Mouse (Mus musculus): ENCODE data around the gene Cnr2. TPM values are rescaled to one million over a fixed set of nuclear protein-coding genes. Genes with fewer than 3 reads are reported as not detected.

The Cnr2 gene
- total and polyA plus RNA-seq, 3 experiments, result 6.8 to 10.2 TPM; not detected in 1

DNA sequence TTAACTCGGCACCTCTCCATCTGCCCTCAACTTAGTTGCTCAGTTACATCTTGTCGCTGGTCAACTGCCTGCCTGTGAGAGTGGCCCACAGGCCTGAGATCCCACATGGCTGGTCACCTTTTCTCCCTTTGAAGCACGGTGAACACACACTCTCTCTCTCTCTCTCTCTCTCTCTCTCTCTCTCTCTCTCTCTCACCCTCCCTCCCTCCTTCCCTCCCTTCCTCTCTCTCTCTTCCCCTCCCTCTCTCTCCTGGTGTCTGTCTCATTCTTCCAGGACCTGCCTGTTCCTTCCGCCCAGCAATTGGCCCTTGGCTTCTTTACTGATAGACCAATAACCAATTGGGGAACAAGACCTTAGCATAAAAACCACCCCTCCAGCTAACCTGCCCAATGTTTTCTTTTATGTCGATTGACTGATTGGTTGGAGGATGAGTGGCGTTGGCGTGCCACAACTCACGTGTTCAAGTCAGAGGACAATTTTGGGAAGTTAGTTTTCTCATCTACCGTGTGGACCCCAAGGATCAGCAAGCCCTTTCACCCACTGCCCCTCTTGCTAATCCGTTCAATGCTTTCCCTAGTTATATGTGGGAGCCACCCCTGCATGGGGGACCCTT, 31.1 kb downstream of the Cnr2 start:
- DNase-seq (ENCODE audit: low read depth, low spot score), result peak; percentile 97
- peaks cover 9 to 29% of the 10 kb centered on the region in 2 experiments for H3K4me1 ChIP-seq (ENCODE audit: control insufficient read depth in 1 of 2, insufficient read depth in 2 of 2, low read length in 2 of 2)
- no peaks in the 10 kb centered on the region for H3K9me3 ChIP-seq (replicated peaks; ENCODE audit: insufficient read depth, low read length)
- H3K27ac ChIP-seq (ENCODE audit: control insufficient read depth, low read depth, low read length), result peak overlapping the region; percentile 87
- H3K4me3 ChIP-seq (ENCODE audit: control insufficient read depth in 1 of 2, insufficient read depth in 1 of 2, low read depth in 2 of 2, low read length in 2 of 2), result peak overlapping the region; percentile 20 to 36
- H3K9ac ChIP-seq (ENCODE audit: control insufficient read depth, low read depth, low read length, poor library complexity, severe bottlenecking), result peak overlapping the region; percentile 71
- H3K27me3 ChIP-seq (ENCODE audit: control insufficient read depth in 1 of 2, insufficient read depth in 2 of 2, low read length in 2 of 2), result no peaks in the 10 kb centered on the region
- H3K36me3 ChIP-seq (ENCODE audit: control insufficient read depth in 1 of 2, insufficient read depth in 2 of 2, low read length in 2 of 2), result peaks cover 0 to 25% of the 10 kb centered on the region in 2 experiments; a peak in 2 of 4 replicates
- H3K79me2 ChIP-seq (ENCODE audit: control insufficient read depth, insufficient read depth, low read length, poor library complexity), result peaks cover 6% of the 10 kb centered on the region
- TF ChIP-seq MXI1 (IDR thresholded peaks at IDR 0.05; ENCODE audit: low read depth, low read length) (peak; percentile 93), ETS1 (IDR thresholded peaks at IDR 0.05; ENCODE audit: low read depth, low read length) (no peak; the same call in 1 of the 2 replicates), SMC3 (IDR thresholded peaks at IDR 0.05; ENCODE audit: low read depth, low read length) (no peak), POLR2AphosphoS2 (IDR thresholded peaks at IDR 0.05; ENCODE audit: low read length) (peak; percentile 37; the same call in 1 of the 2 replicates), ELF1 (IDR thresholded peaks at IDR 0.05; ENCODE audit: low read depth, low read length) (peak; percentile 40; the same call in 1 of the 2 replicates), MYC (IDR thresholded peaks at IDR 0.05; ENCODE audit: low read depth, low read length) (peak; percentile 94; the same call in 1 of the 2 replicates), BHLHE40 (IDR thresholded peaks at IDR 0.05; ENCODE audit: borderline replicate concordance, low read depth, low read length) (peak; percentile 82), MAZ (IDR thresholded peaks at IDR 0.05; ENCODE audit: low read depth, low read length) (peak; percentile 93), CTCF (IDR thresholded peaks at IDR 0.05 in 2 of 3, conservative IDR thresholded peaks at IDR 0.05 in 1 of 3; ENCODE audit: control insufficient read depth in 1 of 3, insufficient read depth in 1 of 3, low read depth in 2 of 3, low read length in 3 of 3, poor library complexity in 1 of 3, severe bottlenecking in 1 of 3) (no peak), MEF2A (IDR thresholded peaks at IDR 0.05; ENCODE audit: extremely low read depth, insufficient replicate concordance, low read depth, low read length, poor library complexity, severe bottlenecking) (no peak), ZC3H11A (IDR thresholded peaks at IDR 0.05; ENCODE audit: low read depth, low read length) (no peak), NELFE (IDR thresholded peaks at IDR 0.05; ENCODE audit: low read depth, low read length) (peak; percentile 39), MYB (IDR thresholded peaks at IDR 0.05; ENCODE audit: low read depth, low read length) (no peak), TAL1 (IDR thresholded peaks at IDR 0.05; ENCODE audit: low read length) (no peak), RAD21 (IDR thresholded peaks at IDR 0.05; ENCODE audit: low read depth, low read length) (no peak), POLR2AphosphoS5 (IDR thresholded peaks at IDR 0.05; ENCODE audit: borderline replicate concordance, low read depth, low read length) (no peak), MAFK (IDR thresholded peaks at IDR 0.05; ENCODE audit: borderline replicate concordance, low read depth, low read length) (no peak), UBTF (IDR thresholded peaks at IDR 0.05; ENCODE audit: borderline replicate concordance, insufficient read depth, low read depth, low read length) (no peak), CHD2 (IDR thresholded peaks at IDR 0.05; ENCODE audit: low read length) (peak; percentile 76), HCFC1 (IDR thresholded peaks at IDR 0.05; ENCODE audit: low read depth, low read length) (peak; percentile 70), ZMIZ1 (IDR thresholded peaks at IDR 0.05; ENCODE audit: low read depth, low read length) (peak; percentile 47; the same call in 1 of the 2 replicates), USF2 (IDR thresholded peaks at IDR 0.05; ENCODE audit: borderline replicate concordance in 1 of 2, insufficient read depth in 1 of 2, low read depth in 1 of 2, low read length in 2 of 2) (no peak), RCOR1 (IDR thresholded peaks at IDR 0.05; ENCODE audit: low read depth, low read length) (0 out of 2 replicates have a peak, but pooled peaks have one; percentile 6), TCF12 (IDR thresholded peaks at IDR 0.05; ENCODE audit: low read depth, low read length) (no peak; the same call in 1 of the 2 replicates), E2F4 (IDR thresholded peaks at IDR 0.05; ENCODE audit: borderline replicate concordance, low read depth, low read length) (no peak), GABPA (IDR thresholded peaks at IDR 0.05; ENCODE audit: low read depth, low read length) (no peak), USF1 (IDR thresholded peaks at IDR 0.05; ENCODE audit: low read depth, low read length) (peak; percentile 90), KAT2A (conservative IDR thresholded peaks at IDR 0.05; ENCODE audit: low read depth, low read length) (no peak), TBP (IDR thresholded peaks at IDR 0.05; ENCODE audit: low read depth, low read length) (peak; percentile 13; the same call in 1 of the 2 replicates), GATA1 (IDR thresholded peaks at IDR 0.05; ENCODE audit: low read depth, low read length) (no peak), JUND (IDR thresholded peaks at IDR 0.05; ENCODE audit: low read depth, low read length) (peak; percentile 98), MAX (IDR thresholded peaks at IDR 0.05; ENCODE audit: low read length) (peak; percentile 88), POLR2A (IDR thresholded peaks at IDR 0.05; ENCODE audit: control insufficient read depth in 1 of 2, insufficient read depth in 1 of 2, low read depth in 1 of 2, low read length in 2 of 2, poor library complexity in 1 of 2) (peak; percentile 57 to 74; a peak in 3 of 4 replicates), SIN3A (IDR thresholded peaks at IDR 0.05; ENCODE audit: low read length) (peak; percentile 44; the same call in 1 of the 2 replicates), NRF1 (IDR thresholded peaks at IDR 0.05; ENCODE audit: insufficient read depth, low read depth, low read length, poor library complexity, severe bottlenecking) (no peak), ZKSCAN1 (IDR thresholded peaks at IDR 0.05; ENCODE audit: low read depth, low read length) (no peak)
